Mouse (Mus musculus) MEL (cell line): ENCODE measurements around the gene Ern1. TPM values are rescaled to one million over a fixed set of nuclear protein-coding genes. Genes with fewer than 3 reads are reported as not detected.

Experiments used
- DNase-seq: peaks from one replicate; pipeline ENCODE4 v3.0.0; 2011; ENCODE audit warnings: low read depth, low spot score
- H3K27ac ChIP-seq: 2 replicates; pipeline ENCODE4 v1.5.1; 2012; ENCODE audit warnings: low read depth, mild to moderate bottlenecking, control low read depth, low read length, moderate library complexity; ENCODE audit not compliant: control insufficient read depth
- H3K27me3 ChIP-seq, 2 experiments: fragments of 150-350 bp in 1 of 2; sonication (generic) in 1 of 2; 2 replicates each; pipeline ENCODE4 v1.6.1; 2012; ENCODE audit warnings: low read length in 2 of 2, mild to moderate bottlenecking in 2 of 2, improper control_type of control experiment in 1 of 2, moderate library complexity in 1 of 2; ENCODE audit not compliant: insufficient read depth in 2 of 2, control insufficient read depth in 1 of 2
- H3K36me3 ChIP-seq, 2 experiments: 2 replicates each; pipeline ENCODE4 v1.6.1; 2012 to 2014; ENCODE audit warnings: low read length in 2 of 2, improper control_type of control experiment in 1 of 2, inconsistent platforms in 1 of 2, mild to moderate bottlenecking in 1 of 2; ENCODE audit not compliant: insufficient read depth in 2 of 2, control insufficient read depth in 1 of 2
- H3K4me1 ChIP-seq, 2 experiments: fragments of 150-350 bp in 1 of 2; sonication (generic) in 1 of 2; 2 replicates each; pipeline ENCODE4 v1.6.1; 2012; ENCODE audit warnings: low read length in 2 of 2, improper control_type of control experiment in 1 of 2, mild to moderate bottlenecking in 1 of 2; ENCODE audit not compliant: insufficient read depth in 2 of 2, control insufficient read depth in 1 of 2
- H3K4me3 ChIP-seq, 2 experiments: fragments of 150-350 bp in 1 of 2; sonication (generic) in 1 of 2; 2 replicates each; pipeline ENCODE4 v1.5.1; 2012; ENCODE audit warnings: low read depth in 2 of 2, low read length in 2 of 2, mild to moderate bottlenecking in 2 of 2, moderate library complexity in 2 of 2, control low read depth in 1 of 2, improper control_type of control experiment in 1 of 2; ENCODE audit not compliant: control insufficient read depth in 1 of 2, insufficient read depth in 1 of 2
- H3K79me2 ChIP-seq: 2 replicates; pipeline ENCODE4 v1.6.1; 2012; ENCODE audit warnings: mild to moderate bottlenecking, low read length, moderate library complexity; ENCODE audit not compliant: control insufficient read depth, poor library complexity, insufficient read depth
- H3K9ac ChIP-seq: 2 replicates; pipeline ENCODE4 v1.6.1; 2012; ENCODE audit warnings: low read depth, mild to moderate bottlenecking, control low read depth, low read length, moderate library complexity; ENCODE audit not compliant: control insufficient read depth, poor library complexity, severe bottlenecking
- H3K9me3 ChIP-seq: fragments of 150-350 bp; sonication (generic); replicated peaks from 2 replicates; pipeline ENCODE4 v1.6.1; 2012; ENCODE audit warnings: mild to moderate bottlenecking, low read length, improper control_type of control experiment, moderate library complexity; ENCODE audit not compliant: insufficient read depth
- BHLHE40 ChIP-seq: IDR thresholded peaks from 2 replicates; pipeline ENCODE4 v1.6.1; 2012; ENCODE audit warnings: low read depth, mild to moderate bottlenecking, inconsistent platforms, low read length, improper control_type of control experiment, borderline replicate concordance
- CHD2 ChIP-seq: IDR thresholded peaks from 2 replicates; pipeline ENCODE4 v1.6.1; 2011; ENCODE audit warnings: low read length, improper control_type of control experiment
- CTCF ChIP-seq, 3 experiments: IDR thresholded peaks in 2 of 3; conservative IDR thresholded peaks in 1 of 3; 2 replicates each; pipeline ENCODE4 v1.5.1; 2011 to 2012; ENCODE audit warnings: low read length in 3 of 3, low read depth in 2 of 3, mild to moderate bottlenecking in 2 of 3, improper control_type of control experiment in 1 of 3, inconsistent platforms in 1 of 3, mixed read lengths in 1 of 3, moderate library complexity in 1 of 3; ENCODE audit not compliant: control insufficient read depth in 1 of 3, insufficient read depth in 1 of 3, poor library complexity in 1 of 3, severe bottlenecking in 1 of 3
- E2F4 ChIP-seq: IDR thresholded peaks from 2 replicates; pipeline ENCODE4 v1.6.1; 2011; ENCODE audit warnings: low read depth, low read length, improper control_type of control experiment, borderline replicate concordance
- ELF1 ChIP-seq: IDR thresholded peaks from 2 replicates; pipeline ENCODE4 v1.6.1; 2014; ENCODE audit warnings: low read depth, mild to moderate bottlenecking, inconsistent platforms, low read length, improper control_type of control experiment, moderate library complexity
- EP300 ChIP-seq, 2 experiments: IDR thresholded peaks; 2 replicates each; pipeline ENCODE4 v1.6.1; 2011; ENCODE audit warnings: improper control_type of control experiment in 2 of 2, low read length in 2 of 2, low read depth in 1 of 2, mild to moderate bottlenecking in 1 of 2
- ETS1 ChIP-seq: IDR thresholded peaks from 2 replicates; pipeline ENCODE4 v1.6.1; 2012; ENCODE audit warnings: low read depth, mild to moderate bottlenecking, inconsistent platforms, low read length, improper control_type of control experiment, moderate library complexity
- GABPA ChIP-seq: IDR thresholded peaks from 2 replicates; pipeline ENCODE4 v1.6.1; 2012; ENCODE audit warnings: low read depth, mild to moderate bottlenecking, inconsistent platforms, low read length, improper control_type of control experiment, moderate library complexity
- GATA1 ChIP-seq: IDR thresholded peaks from 2 replicates; pipeline ENCODE4 v1.6.1; 2011; ENCODE audit warnings: low read depth, low read length, improper control_type of control experiment
- HCFC1 ChIP-seq: IDR thresholded peaks from 2 replicates; pipeline ENCODE4 v1.6.1; 2012; ENCODE audit warnings: low read depth, mild to moderate bottlenecking, inconsistent platforms, low read length, improper control_type of control experiment, moderate library complexity
- JUND ChIP-seq: IDR thresholded peaks from 2 replicates; pipeline ENCODE4 v1.6.1; 2011; ENCODE audit warnings: low read depth, mild to moderate bottlenecking, improper control_type of control experiment, low read length
- KAT2A ChIP-seq: conservative IDR thresholded peaks from 2 replicates; pipeline ENCODE4 v1.6.1; 2012; ENCODE audit warnings: low read depth, low read length, improper control_type of control experiment, inconsistent platforms
- MAFK ChIP-seq: IDR thresholded peaks from 2 replicates; pipeline ENCODE4 v1.6.1; 2011; ENCODE audit warnings: low read depth, mild to moderate bottlenecking, low read length, improper control_type of control experiment, borderline replicate concordance
- MEF2A ChIP-seq: IDR thresholded peaks from 2 replicates; pipeline ENCODE4 v1.6.1; 2014; ENCODE audit warnings: low read depth, mild to moderate bottlenecking, inconsistent platforms, low read length, improper control_type of control experiment; ENCODE audit not compliant: poor library complexity, insufficient replicate concordance, severe bottlenecking; ENCODE audit errors: extremely low read depth
- MYC ChIP-seq: IDR thresholded peaks from 2 replicates; pipeline ENCODE4 v1.6.1; 2011; ENCODE audit warnings: low read depth, mild to moderate bottlenecking, low read length, improper control_type of control experiment, moderate library complexity
- RAD21 ChIP-seq: IDR thresholded peaks from 2 replicates; pipeline ENCODE4 v1.6.1; 2011; ENCODE audit warnings: mild to moderate bottlenecking, low read depth, low read length, improper control_type of control experiment
- RCOR1 ChIP-seq: IDR thresholded peaks from 2 replicates; pipeline ENCODE4 v1.6.1; 2012; ENCODE audit warnings: low read depth, mild to moderate bottlenecking, inconsistent platforms, low read length, improper control_type of control experiment
- SMC3 ChIP-seq: IDR thresholded peaks from 2 replicates; pipeline ENCODE4 v1.6.1; 2011; ENCODE audit warnings: low read depth, low read length, improper control_type of control experiment
- TAL1 ChIP-seq: IDR thresholded peaks from 2 replicates; pipeline ENCODE4 v1.6.1; 2012; ENCODE audit warnings: mild to moderate bottlenecking, inconsistent platforms, low read length, moderate library complexity, mixed read lengths
- TBP ChIP-seq: IDR thresholded peaks from 2 replicates; pipeline ENCODE4 v1.8.0; 2011; ENCODE audit warnings: low read depth, low read length, improper control_type of control experiment
- TCF12 ChIP-seq: IDR thresholded peaks from 2 replicates; pipeline ENCODE4 v1.6.1; 2014; ENCODE audit warnings: low read depth, mild to moderate bottlenecking, inconsistent platforms, low read length, improper control_type of control experiment, moderate library complexity
- UBTF ChIP-seq: IDR thresholded peaks from 2 replicates; pipeline ENCODE4 v1.6.1; 2012; ENCODE audit warnings: low read depth, mild to moderate bottlenecking, inconsistent platforms, low read length, improper control_type of control experiment, moderate library complexity, borderline replicate concordance; ENCODE audit not compliant: insufficient read depth
- USF1 ChIP-seq: IDR thresholded peaks from 2 replicates; pipeline ENCODE4 v1.6.1; 2014; ENCODE audit warnings: low read depth, mild to moderate bottlenecking, inconsistent platforms, low read length, improper control_type of control experiment, moderate library complexity
- ZC3H11A ChIP-seq: IDR thresholded peaks from 2 replicates; pipeline ENCODE4 v1.6.1; 2012; ENCODE audit warnings: low read depth, mild to moderate bottlenecking, inconsistent platforms, low read length, improper control_type of control experiment
- ZKSCAN1 ChIP-seq: IDR thresholded peaks from 2 replicates; pipeline ENCODE4 v1.6.1; 2012; ENCODE audit warnings: low read depth, mild to moderate bottlenecking, inconsistent platforms, low read length, improper control_type of control experiment, moderate library complexity
- ZMIZ1 ChIP-seq: IDR thresholded peaks from 2 replicates; pipeline ENCODE4 v1.6.1; 2012; ENCODE audit warnings: low read depth, mild to moderate bottlenecking, inconsistent platforms, low read length, improper control_type of control experiment, moderate library complexity
- ZNF384 ChIP-seq: IDR thresholded peaks from 2 replicates; pipeline ENCODE4 v1.6.1; 2012; ENCODE audit warnings: low read depth, mild to moderate bottlenecking, inconsistent platforms, low read length, improper control_type of control experiment
- polyA plus RNA-seq, 2 experiments: library from polyadenylated mRNA; stranded (reverse) in 1 of 2; unstranded in 1 of 2; fragments of >175 nt in 1 of 2; fragments of >200 nt in 1 of 2; gene quantifications; 2 replicates each; pipeline versions ENCODE4 v1.2.1 to v1.2.4; 2012; ENCODE audit warnings: low replicate concordance in 2 of 2, low read depth in 1 of 2; ENCODE audit not compliant: insufficient read length in 2 of 2, insufficient read depth in 1 of 2, missing spikeins in 1 of 2
- total RNA-seq: library from RNA; depleted of rRNA; stranded (reverse); fragments of 300-350 nt; gene quantifications from 2 replicates; pipeline ENCODE4 v1.2.3, GENCODE M21; 2012

Ern1 gene
- total and polyA plus RNA-seq, 3 experiments: 4.3 to 5.7 TPM; not detected in 1

- peak; percentile 93 to 98 for TF ChIP-seq EP300 (IDR thresholded peaks at IDR 0.05; ENCODE audit: low read depth in 1 of 2, low read length in 2 of 2)
- TF ChIP-seq KAT2A: no peak
- no peak for TF ChIP-seq ZKSCAN1
Observed at GRCm38 (mm10) chr11:106515079-106515745, 27.6 kb upstream of the Ern1 start (continued).

DNA sequence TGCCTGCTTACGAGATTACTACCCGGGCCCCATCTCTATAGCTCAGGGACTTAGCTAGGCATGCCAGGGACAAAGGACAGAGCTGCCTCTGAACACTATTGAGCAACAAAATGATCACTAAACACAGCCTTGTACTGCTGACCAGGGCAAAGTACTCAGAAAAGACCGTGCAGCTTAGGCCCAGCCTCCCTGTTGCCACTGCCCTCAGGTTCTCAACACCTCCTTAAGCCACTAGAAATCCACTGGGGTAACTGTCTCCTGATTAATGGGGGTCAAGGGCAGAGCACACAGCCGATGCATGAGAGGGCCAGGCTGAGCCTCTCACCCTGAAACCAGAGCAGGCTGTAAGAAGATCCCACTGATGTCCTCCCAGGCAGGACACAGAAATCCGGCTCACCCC is 26.8 kb upstream of the Ern1 start:
- Histone ChIP-seq H3K4me3 (no peak overlapping the region), H3K4me1 (peaks cover 12 to 14% of the 10 kb centered on the region in 2 experiments), H3K9ac (no peak overlapping the region), H3K36me3 (peaks cover 8 to 12% of the 10 kb centered on the region in 2 experiments), H3K79me2 (no peaks in the 10 kb centered on the region), H3K9me3 (no peaks in the 10 kb centered on the region), H3K27me3 (no peaks in the 10 kb centered on the region), H3K27ac (no peak overlapping the region)
- no peak for DNase-seq
- TF ChIP-seq ZNF384: no peak
- TF ChIP-seq ELF1: no peak
- TF ChIP-seq E2F4: no peak
- no peak for TF ChIP-seq TAL1
- no peak for TF ChIP-seq UBTF
- TF ChIP-seq GATA1: no peak
- TF ChIP-seq BHLHE40: no peak
- no peak for TF ChIP-seq CHD2
- no peak for TF ChIP-seq SMC3
- no peak for TF ChIP-seq ZMIZ1
- TF ChIP-seq CTCF (IDR thresholded peaks at IDR 0.05 in 2 of 3, conservative IDR thresholded peaks at IDR 0.05 in 1 of 3; ENCODE audit: control insufficient read depth in 1 of 3, insufficient read depth in 1 of 3, low read depth in 2 of 3, low read length in 3 of 3, poor library complexity in 1 of 3, severe bottlenecking in 1 of 3): no peak
- no peak for TF ChIP-seq MYC
- no peak for TF ChIP-seq RCOR1

DNA sequence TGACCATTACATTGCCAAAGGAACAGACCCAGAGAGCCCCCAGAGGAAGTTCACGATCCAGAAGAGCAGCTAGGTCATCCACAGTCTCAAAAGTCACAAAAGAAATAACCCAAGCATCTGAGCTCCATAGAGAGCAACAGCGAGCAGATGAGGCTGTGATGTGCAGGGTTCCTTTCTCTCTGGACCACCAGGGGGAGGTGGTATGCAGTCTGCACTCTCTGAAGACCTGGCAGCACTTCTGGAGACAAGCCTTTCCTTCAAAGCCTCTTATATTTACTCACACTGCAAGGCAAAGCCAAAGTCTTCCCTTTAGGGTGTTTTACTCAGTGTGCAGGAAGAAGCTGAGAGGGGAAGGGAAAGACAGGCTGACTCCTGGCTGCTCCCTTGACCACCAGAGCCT is 25.5 kb upstream of the Ern1 start:
- no peaks in the 10 kb centered on the region for H3K27me3 ChIP-seq
- H3K9me3 ChIP-seq: no peaks in the 10 kb centered on the region
- no peak overlapping the region for H3K4me3 ChIP-seq
- no peaks in the 10 kb centered on the region for H3K79me2 ChIP-seq
- peak; percentile 54 for DNase-seq
- peaks cover 12% of the 10 kb centered on the region in 2 experiments for H3K36me3 ChIP-seq
- H3K4me1 ChIP-seq: peaks cover 12 to 14% of the 10 kb centered on the region in 2 experiments
- no peak overlapping the region for H3K27ac ChIP-seq
- TF ChIP-seq BHLHE40 (no peak), ETS1 (no peak), EP300 (IDR thresholded peaks at IDR 0.05; ENCODE audit: low read depth in 1 of 2, low read length in 2 of 2) (no peak), RCOR1 (no peak), TCF12 (no peak), MAFK (no peak), ZC3H11A (no peak), RAD21 (peak; percentile 42), ZNF384 (no peak), E2F4 (no peak), UBTF (no peak), GABPA (no peak), TBP (no peak), SMC3 (peak; percentile 72), JUND (no peak), MEF2A (no peak), CHD2 (no peak), KAT2A (no peak), USF1 (no peak), HCFC1 (no peak), CTCF (IDR thresholded peaks at IDR 0.05 in 2 of 3, conservative IDR thresholded peaks at IDR 0.05 in 1 of 3; ENCODE audit: control insufficient read depth in 1 of 3, insufficient read depth in 1 of 3, low read depth in 2 of 3, low read length in 3 of 3, poor library complexity in 1 of 3, severe bottlenecking in 1 of 3) (peak; percentile 40 to 63 (median 46); a peak in 5 of 6 replicates)
- TF ChIP-seq, all 39 proteins: peak for 3
- H3K9ac ChIP-seq: no peak overlapping the region
